Mouse (Mus musculus): ENCODE results near the gene M6pr. TPM values are rescaled to one million over a fixed set of nuclear protein-coding genes. Genes with fewer than 3 reads are reported as not detected.
"Not testable (repeated sequence)": the region's sequence is repeated elsewhere in the genome, so short reads cannot be mapped to it uniquely, and the experiment has no call there.

The M6pr gene
- total RNA-seq, 1 experiment from 2014 or later = 168 TPM

DNA sequence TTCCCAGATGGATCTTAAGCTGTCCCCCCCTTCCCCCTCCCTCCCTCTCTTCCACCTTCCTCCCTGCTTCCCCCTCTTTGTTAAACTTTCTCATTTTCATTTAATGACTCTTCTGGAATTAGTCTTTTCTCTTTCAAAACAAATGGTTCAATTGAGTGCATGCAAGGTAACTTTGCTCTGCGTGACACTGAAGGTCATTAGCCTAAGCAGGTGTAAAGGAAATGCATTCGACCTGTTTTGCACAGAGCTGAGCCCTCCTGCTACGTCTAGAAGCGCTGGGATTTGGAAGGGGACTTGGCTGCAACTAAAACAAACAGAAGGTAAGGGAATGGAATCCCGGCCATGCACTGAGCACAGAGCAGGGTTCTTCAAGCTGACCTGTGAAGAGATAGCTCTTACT lies 33.6 kb downstream of the M6pr start:
- DNase-seq = no peak

DNA sequence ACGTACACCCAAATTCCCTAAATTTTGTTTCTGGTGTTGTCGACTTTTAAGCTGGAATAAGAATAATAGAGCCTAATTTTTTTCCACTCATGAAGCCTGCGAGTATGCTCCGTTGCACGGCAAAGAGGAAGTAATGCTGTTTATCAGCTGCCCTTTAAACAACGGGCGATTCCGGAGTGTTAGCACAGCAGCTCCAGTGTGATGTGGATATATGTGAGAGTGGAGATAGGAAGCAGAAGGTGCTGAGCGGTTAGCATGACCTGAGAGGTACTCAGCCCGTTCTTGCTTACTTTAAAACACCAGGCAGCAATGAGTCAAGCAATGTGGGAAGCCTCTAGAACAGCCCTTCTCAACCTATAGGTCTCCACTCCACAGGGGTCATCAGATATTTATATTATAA lies 35.2 kb downstream of the M6pr start:
- no peak for DNase-seq

DNA sequence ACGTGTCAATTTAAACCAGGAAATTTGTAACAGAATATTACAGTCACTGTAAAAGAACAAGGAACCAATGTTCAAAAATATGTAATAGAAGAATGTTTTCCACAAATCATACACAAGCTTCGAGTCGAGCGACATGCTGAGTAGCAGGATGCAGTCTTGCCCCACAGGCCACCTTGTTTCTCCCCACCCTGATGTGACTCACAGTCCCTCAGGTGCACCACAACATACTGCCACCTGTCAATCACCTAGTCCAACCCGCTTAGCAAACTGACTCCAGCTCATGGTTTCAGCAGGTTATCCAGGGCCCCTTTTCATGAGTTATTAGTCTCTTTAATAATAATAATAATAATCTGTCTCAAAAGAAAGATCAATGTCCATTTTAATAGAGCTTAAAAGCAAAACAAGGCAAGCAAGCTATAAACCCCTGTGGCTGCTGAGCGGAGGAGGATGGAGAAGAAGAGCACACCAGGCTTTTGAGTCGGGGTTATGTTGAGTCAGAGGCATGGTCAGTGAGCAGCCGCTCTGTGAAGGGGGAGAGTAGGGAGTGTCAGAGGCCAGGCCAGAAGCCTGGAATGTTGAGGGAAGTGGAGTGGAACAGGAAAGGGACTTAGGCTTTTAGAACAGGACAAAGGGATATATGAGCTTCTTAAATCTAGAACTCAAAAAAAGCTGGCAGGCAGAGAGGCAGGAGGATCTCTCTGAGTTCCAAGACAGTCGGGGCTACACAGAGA lies 36.0 kb downstream of the M6pr start:
- no peak for DNase-seq

DNA sequence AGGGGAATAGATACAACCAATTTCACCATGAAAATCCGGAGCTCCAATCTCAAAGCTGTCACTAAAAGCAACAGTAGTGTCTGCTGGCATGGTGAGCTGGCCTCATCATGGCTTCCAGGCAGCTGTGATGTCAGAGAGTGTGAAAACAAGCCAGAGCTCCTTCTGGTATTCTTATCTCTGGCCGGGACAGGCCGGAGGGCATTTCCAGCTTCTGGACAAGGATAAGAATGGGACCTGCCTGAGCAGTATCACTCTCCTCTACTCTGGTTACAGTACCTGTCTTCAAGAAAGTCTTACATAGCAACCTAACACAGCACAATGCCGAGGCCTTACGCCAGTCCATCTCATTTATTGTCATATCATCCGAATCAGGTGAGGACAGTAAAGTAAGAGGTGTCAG lies 37.2 kb downstream of the M6pr start:
- no peak for DNase-seq

DNA sequence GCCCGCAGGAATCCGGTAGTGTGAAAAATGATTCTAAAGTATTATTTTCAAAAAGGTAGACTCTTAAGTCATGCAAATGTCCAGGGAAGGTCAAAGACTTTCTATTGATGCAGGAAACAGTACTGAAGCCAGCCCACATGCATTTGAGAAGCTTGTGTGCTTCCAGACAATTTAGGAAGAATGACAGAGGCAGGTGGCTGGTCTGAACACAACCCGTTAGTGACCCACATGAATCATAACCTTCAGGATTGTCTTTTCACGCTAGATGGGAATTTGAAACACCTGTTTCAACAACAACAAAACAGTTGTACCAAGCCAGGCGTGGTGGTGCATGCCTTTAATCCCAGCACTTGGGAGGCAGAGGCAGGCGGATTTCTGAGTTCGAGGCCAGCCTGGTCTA lies 37.9 kb downstream of the M6pr start:
- no peak for DNase-seq

DNA sequence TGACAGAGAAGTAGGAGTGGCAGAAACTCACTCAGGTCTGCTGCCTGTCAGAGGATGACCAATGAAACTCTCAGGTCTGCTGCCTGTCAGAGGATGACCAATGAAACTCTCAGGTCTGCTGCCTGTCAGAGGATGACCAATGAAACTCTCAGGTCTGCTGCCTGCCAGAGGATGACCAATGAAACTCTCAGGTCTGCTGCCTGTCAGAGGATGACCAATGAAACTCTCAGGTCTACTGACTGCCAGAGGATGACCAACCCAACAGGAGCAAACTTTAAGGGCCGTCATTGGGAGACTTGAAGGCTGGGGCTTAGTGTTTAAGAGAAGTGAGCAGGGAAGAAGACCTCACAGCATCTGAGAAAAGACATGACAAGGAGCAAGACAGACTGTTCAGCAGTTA lies 38.8 kb downstream of the M6pr start:
- not testable (repeated sequence) for DNase-seq

DNA sequence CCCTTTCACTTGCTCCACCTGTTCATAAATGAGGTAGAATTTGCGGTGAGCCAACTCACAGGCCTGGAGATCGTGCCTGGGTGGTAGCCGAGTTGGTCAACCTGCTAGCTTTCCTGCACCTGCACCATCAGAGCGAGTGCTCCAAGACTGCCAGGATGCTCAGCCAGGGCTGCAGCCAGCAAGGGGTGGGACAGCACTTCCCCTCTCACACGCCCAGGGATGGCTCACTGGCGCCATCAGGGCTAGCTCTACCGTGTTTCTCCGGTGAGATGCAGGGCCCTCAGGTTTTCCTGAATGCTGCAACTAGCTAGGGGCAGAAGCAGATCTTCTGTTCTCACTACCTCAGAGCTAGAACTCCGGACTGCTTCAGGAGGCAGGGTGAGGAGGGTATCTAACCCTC lies 47.4 kb downstream of the M6pr start:
- DNase-seq = no peak

DNA sequence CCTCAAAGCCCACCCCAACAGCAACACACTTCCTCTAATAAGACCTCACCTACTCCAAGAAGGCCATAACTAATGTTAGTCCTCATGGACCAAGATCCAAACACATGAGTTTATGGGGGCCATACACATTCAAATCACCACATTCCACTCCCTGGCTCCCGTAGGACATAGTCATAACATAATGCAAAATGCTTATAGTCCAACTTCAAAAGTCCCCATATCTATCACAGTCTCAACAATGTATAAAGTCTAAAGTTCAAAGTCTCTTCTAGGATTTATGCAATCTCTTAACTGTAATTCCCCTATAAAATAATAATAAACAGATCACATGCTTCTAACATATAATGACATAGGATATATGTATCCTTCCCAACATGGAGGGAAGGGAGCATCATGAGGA lies 48.6 kb downstream of the M6pr start:
- no peak for DNase-seq

DNA sequence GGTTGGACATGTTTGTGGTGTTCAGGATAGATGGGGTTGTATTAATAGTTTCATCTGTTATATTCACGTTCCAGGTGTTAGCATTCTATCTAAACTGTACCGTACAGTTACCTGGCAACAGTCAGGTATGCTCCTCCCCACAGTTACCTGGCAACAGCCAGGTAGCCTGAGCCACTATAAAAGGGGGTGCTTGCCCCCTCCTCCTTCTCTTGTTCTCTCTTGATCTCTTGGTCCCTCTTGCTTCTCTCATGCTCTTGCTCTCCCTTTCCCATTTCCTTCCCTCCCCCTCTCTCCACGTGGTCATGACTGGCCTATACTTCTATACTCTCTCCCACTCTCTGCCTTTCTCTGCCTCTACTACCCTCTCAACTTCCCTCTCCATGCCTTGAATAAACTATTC lies 57.2 kb downstream of the M6pr start:
- DNase-seq = no peak

DNA sequence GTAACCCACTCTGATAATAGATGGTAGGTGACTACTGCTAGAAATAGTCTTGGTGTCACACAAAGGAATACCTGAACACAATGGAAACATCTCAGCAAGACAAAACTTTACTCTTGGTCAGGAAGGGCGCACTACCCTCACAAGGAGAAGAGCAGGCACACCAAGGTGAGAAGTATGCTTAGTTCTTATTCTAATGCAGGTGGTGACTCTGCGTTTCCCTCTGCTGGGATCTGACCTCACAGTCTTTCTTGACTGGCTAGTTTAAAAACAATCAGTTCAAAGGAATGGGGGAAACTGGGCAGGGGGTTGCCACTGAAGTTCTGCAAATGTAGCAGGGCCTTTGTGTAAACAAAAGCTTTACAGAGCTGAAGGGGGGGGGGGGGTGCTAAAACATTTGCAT lies 57.8 kb downstream of the M6pr start:
- no peak for DNase-seq

DNA sequence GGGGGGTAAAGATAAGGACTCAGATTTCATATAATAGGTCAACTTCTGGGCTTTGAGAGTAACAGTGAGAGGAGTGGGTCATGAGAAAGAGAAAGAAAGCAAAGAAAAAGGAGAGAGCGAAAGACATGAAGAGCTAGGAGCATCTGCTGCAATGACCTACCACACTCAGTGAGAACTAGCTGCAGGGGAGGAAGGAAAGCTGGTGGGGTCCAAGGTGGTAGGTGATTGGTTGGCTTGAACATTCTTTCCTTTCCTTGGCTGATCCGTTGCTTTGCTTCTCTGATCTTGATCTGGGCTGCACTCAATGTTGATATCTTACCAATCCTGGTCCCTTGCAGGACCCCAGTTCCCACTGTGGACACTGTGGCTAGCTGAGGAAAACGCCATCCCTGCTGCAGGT lies 58.5 kb downstream of the M6pr start:
- DNase-seq = no peak

Other genes starting within 250 kb of the M6pr start
- not detected in 2 replicates for gene Klrg1, start 25.8 kb upstream of the M6pr start, total RNA-seq (2021)
- 17.9 and 29.8 TPM in 2 replicates for gene Phc1, start 31.8 kb downstream of the M6pr start, total RNA-seq (2021)
- 0.52 TPM in 1 of 2 replicates, not detected in the other for gene Rimklb, start 190.0 kb downstream of the M6pr start, total RNA-seq (2021)
- 7.5 and 8.6 TPM in 2 replicates for gene Mfap5, start 197.1 kb downstream of the M6pr start, total RNA-seq (2021)
- gene Aicda, start 245.1 kb downstream of the M6pr start, total RNA-seq (2021) = not detected in 2 replicates

All from adrenal gland, postnatal 25 days (tissue).